Mouse (Mus musculus) heart, adult 2 months (tissue): Measurements from ENCODE around the gene Gps1.

Experiments
- CTCF ChIP-seq: fragments of 200-600 bp; IDR thresholded peaks from 2 replicates; pipeline ENCODE4 v1.8.1; 2022; ENCODE audit warnings: antibody characterized with exemption, mild to moderate bottlenecking, moderate library complexity
- EP300 ChIP-seq: fragments of 200-500 bp; IDR thresholded peaks from 2 replicates; pipeline ENCODE4 v1.6.1; 2011; ENCODE audit warnings: low read depth, low read length, control low read depth; ENCODE audit not compliant: insufficient read depth

- TF ChIP-seq CTCF: no peak
- TF ChIP-seq EP300: no peak
These were observed 14.2 kb downstream of the Gps1 start for GRCm38 (mm10) chr11:120798244-120798643.
